Mouse (Mus musculus): ENCODE measurements around the gene Oas1g. TPM values are rescaled to one million over a fixed set of nuclear protein-coding genes. Genes with fewer than 3 reads are reported as not detected.

The Oas1g gene
- polyA plus RNA-seq, 1 experiment from 2014 or later, result 0.12 TPM

- peak; percentile 54 for DNase-seq (ENCODE audit: low spot score)
- no peak overlapping the region for H3K27ac ChIP-seq
- no peaks in the 10 kb centered on the region for H3K9me3 ChIP-seq
- H3K27me3 ChIP-seq (ENCODE audit: insufficient read depth, poor library complexity, severe bottlenecking), result peaks cover 17% of the 10 kb centered on the region; the same call in 1 of the 2 replicates
- no peak overlapping the region for H3K4me3 ChIP-seq
- peaks cover 14% of the 10 kb centered on the region for H3K4me1 ChIP-seq (replicated peaks)
- WGBS, result 9% methylated on average over 8 of the region's 8 CpGs
- no peaks in the 10 kb centered on the region for H3K36me3 ChIP-seq
Measured at GRCm38 (mm10) chr5:120836731-120837585, 50.5 kb downstream of the Oas1g start.

GRCm38 (mm10) chr5:120833335-120834280 lies 53.8 kb downstream of the Oas1g start:
- WGBS, result 18% methylated on average over 17 of the region's 17 CpGs
- peaks cover 17% of the 10 kb centered on the region; the same call in 1 of the 2 replicates for H3K27me3 ChIP-seq (ENCODE audit: insufficient read depth, poor library complexity, severe bottlenecking)
- no peak overlapping the region for H3K4me3 ChIP-seq
- H3K27ac ChIP-seq, result 0 out of 2 replicates have a peak overlapping the region, but pooled peaks have one; percentile 13
- H3K4me1 ChIP-seq (replicated peaks), result peaks cover 14% of the 10 kb centered on the region
- DNase-seq (ENCODE audit: low spot score), result peak; percentile 30
- H3K9me3 ChIP-seq, result no peaks in the 10 kb centered on the region
- no peaks in the 10 kb centered on the region for H3K36me3 ChIP-seq

GRCm38 (mm10) chr5:120831031-120831430 lies 56.4 kb downstream of the Oas1g start:
- Histone ChIP-seq H3K4me3 (no peak overlapping the region), H3K27me3 (ENCODE audit: insufficient read depth, poor library complexity, severe bottlenecking) (peaks cover 13% of the 10 kb centered on the region; the same call in 1 of the 2 replicates), H3K36me3 (no peaks in the 10 kb centered on the region), H3K27ac (no peak overlapping the region), H3K9me3 (no peaks in the 10 kb centered on the region), H3K4me1 (replicated peaks) (peaks cover 11% of the 10 kb centered on the region)
- 84% methylated on average over 4 of the region's 4 CpGs for WGBS
- DNase-seq (ENCODE audit: low spot score), result no peak

Other genes starting within 250 kb of the Oas1g start
- gene Rasal1, start 238.8 kb downstream of the Oas1g start, polyA plus RNA-seq (2016; fragmentation: Nextera tagmentation; extraction: Ambion mirVana), result 0.13 and 0.15 TPM in 2 replicates
- gene Dtx1, start 175.7 kb downstream of the Oas1g start, polyA plus RNA-seq (2016; fragmentation: Nextera tagmentation; extraction: Ambion mirVana), result 1.7 and 5.8 TPM in 2 replicates
- 0.06 and 0.10 TPM in 2 replicates for gene Oas2, start 137.8 kb downstream of the Oas1g start, polyA plus RNA-seq (2016; fragmentation: Nextera tagmentation; extraction: Ambion mirVana)
- 0.16 TPM in 2 replicates for gene Oas3, start 110.0 kb downstream of the Oas1g start, polyA plus RNA-seq (2016; fragmentation: Nextera tagmentation; extraction: Ambion mirVana)
- not detected in 2 replicates for gene Oas1e, start 92.1 kb downstream of the Oas1g start, polyA plus RNA-seq (2016; fragmentation: Nextera tagmentation; extraction: Ambion mirVana)
- 0.25 and 0.41 TPM in 2 replicates for gene Oas1c, start 75.1 kb downstream of the Oas1g start, polyA plus RNA-seq (2016; fragmentation: Nextera tagmentation; extraction: Ambion mirVana)
- not detected in 2 replicates for gene Oas1f, start 40.2 kb downstream of the Oas1g start, polyA plus RNA-seq (2016; fragmentation: Nextera tagmentation; extraction: Ambion mirVana)
- gene Oas1h, start 26.2 kb downstream of the Oas1g start, polyA plus RNA-seq (2016; fragmentation: Nextera tagmentation; extraction: Ambion mirVana), result 0.09 TPM in 1 of 2 replicates, not detected in the other
- gene Oas1a, start 19.9 kb upstream of the Oas1g start, polyA plus RNA-seq (2016; fragmentation: Nextera tagmentation; extraction: Ambion mirVana), result 0.85 and 1.1 TPM in 2 replicates
- gene Oas1d, start 26.9 kb upstream of the Oas1g start, polyA plus RNA-seq (2016; fragmentation: Nextera tagmentation; extraction: Ambion mirVana), result not detected in 2 replicates
- 0.30 and 2.2 TPM in 2 replicates for gene Rph3a, start 122.5 kb upstream of the Oas1g start, polyA plus RNA-seq (2016; fragmentation: Nextera tagmentation; extraction: Ambion mirVana)